Mouse (Mus musculus) neural tube, embryonic 11.5 days (tissue): ENCODE measurements around the gene Ahsg. TPM values are rescaled to one million over a fixed set of nuclear protein-coding genes. Genes with fewer than 3 reads are reported as not detected.

ENCODE experiments used
- ATAC-seq: fragments of 200-750 bp; cut with Nextera tagmentation; 2 replicates; pipeline ENCODE4 v1.8.0; 2017; ENCODE audit warnings: moderate number of reproducible peaks, mild to moderate bottlenecking, moderate TSS enrichment, moderate library complexity; ENCODE audit not compliant: insufficient read depth, low FRiP score, low TSS enrichment
- DNase-seq: peaks from one replicate; pipeline ENCODE4 v3.0.0-alpha.2; 2015; ENCODE audit warnings: low spot score
- H3K27ac ChIP-seq: fragments of 300-500 bp; sonication (generic); 2 replicates; pipeline ENCODE4 v1.5.1; 2014; ENCODE audit warnings: low read depth, mild to moderate bottlenecking, low read length
- H3K27me3 ChIP-seq: fragments of 300-500 bp; sonication (generic); 2 replicates; pipeline ENCODE4 v1.6.1; 2014; ENCODE audit warnings: mild to moderate bottlenecking, low read length, mixed read lengths; ENCODE audit not compliant: control insufficient read depth, insufficient read depth
- H3K36me3 ChIP-seq: fragments of 300-500 bp; sonication (generic); 2 replicates; pipeline ENCODE4 v1.6.1; 2014; ENCODE audit warnings: mild to moderate bottlenecking, low read length, moderate library complexity, mixed read lengths; ENCODE audit not compliant: control insufficient read depth, insufficient read depth
- H3K4me1 ChIP-seq: fragments of 300-500 bp; sonication (generic); 2 replicates; pipeline ENCODE4 v1.6.1; 2014; ENCODE audit warnings: low read length, mixed read lengths; ENCODE audit not compliant: control insufficient read depth, insufficient read depth
- H3K4me2 ChIP-seq: fragments of 300-500 bp; sonication (generic); 2 replicates; pipeline ENCODE4 v1.6.1; 2014; ENCODE audit warnings: low read depth, mild to moderate bottlenecking, moderate library complexity
- H3K4me3 ChIP-seq: fragments of 300-500 bp; sonication (generic); 2 replicates; pipeline ENCODE4 v1.5.1; 2014; ENCODE audit warnings: low read depth, low read length
- H3K9ac ChIP-seq: fragments of 300-500 bp; sonication (generic); 2 replicates; pipeline ENCODE4 v1.6.1; 2014; ENCODE audit warnings: mild to moderate bottlenecking, low read length
- H3K9me3 ChIP-seq: fragments of 300-500 bp; sonication (generic); 2 replicates; pipeline ENCODE4 v1.6.1; 2016; ENCODE audit warnings: low read length; ENCODE audit not compliant: control insufficient read depth
- WGBS: fragments of 180-500 bp; shearing (Covaris S2); extraction: QIAGEN DNeasy Blood & Tissue Kit; methylation state at CpG from one replicate; pipeline ENCODE4 v1.1.7; 2014; 5-methylcytosine and 5-hydroxymethylcytosine counted together
- polyA plus RNA-seq: library from polyadenylated mRNA; unstranded; fragments of >200 nt; fragmentation: Nextera tagmentation; extraction: Ambion mirVana; gene quantifications from 2 replicates; pipeline ENCODE4 v1.2.1, GENCODE M21; 2014

The Ahsg gene
- polyA plus RNA-seq, 1 experiment from 2014 or later, result not detected

DNA sequence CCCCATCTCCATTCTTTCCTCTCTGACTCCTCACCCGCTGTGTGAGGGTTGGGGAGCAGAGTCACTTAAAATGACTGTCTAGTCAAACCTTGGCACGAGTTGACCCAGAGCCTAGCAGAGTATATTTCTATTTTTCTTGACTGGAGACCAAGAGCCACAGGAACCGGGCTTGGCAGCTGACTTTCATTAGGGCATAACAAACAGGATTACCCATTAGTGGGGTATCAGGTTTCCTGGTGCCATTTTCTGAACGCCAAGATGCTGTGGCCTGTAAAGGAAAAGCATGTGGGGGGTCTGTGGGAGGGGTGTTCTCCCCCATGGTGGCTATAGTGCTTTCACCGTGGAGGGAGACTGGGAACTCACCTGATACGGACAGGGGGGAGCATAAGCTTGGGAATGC is 10.2 kb upstream of the Ahsg start:
- H3K9ac ChIP-seq, result no peak overlapping the region
- no peaks in the 10 kb centered on the region for H3K36me3 ChIP-seq
- DNase-seq, result no peak
- H3K4me1 ChIP-seq, result no peaks in the 10 kb centered on the region
- ATAC-seq, result no peak
- H3K9me3 ChIP-seq, result no peaks in the 10 kb centered on the region
- no peak overlapping the region for H3K27ac ChIP-seq
- H3K4me2 ChIP-seq, result no peak overlapping the region
- H3K27me3 ChIP-seq, result no peaks in the 10 kb centered on the region
- no peak overlapping the region for H3K4me3 ChIP-seq
- WGBS, result 23% methylated on average over 6 of the region's 6 CpGs

DNA sequence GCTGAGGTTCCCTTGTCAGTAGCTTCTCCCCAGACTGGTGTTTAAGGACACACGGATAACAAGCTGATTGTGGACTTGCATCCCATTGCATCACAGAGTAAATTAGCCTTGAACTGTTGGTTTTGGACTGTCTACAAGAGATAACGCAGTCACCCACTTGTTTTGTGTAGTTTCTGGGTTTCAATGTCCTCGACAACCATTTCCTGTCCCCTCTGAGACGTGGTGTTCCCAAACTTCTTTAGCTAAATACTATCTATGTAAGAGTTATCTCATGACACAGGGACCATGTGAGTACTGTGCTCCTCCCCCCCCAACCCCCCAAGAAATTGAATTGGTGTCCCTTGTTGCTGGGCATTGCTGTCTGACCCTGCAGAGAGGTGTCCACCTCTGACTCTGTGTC is 9.6 kb upstream of the Ahsg start:
- no peak for ATAC-seq

DNA sequence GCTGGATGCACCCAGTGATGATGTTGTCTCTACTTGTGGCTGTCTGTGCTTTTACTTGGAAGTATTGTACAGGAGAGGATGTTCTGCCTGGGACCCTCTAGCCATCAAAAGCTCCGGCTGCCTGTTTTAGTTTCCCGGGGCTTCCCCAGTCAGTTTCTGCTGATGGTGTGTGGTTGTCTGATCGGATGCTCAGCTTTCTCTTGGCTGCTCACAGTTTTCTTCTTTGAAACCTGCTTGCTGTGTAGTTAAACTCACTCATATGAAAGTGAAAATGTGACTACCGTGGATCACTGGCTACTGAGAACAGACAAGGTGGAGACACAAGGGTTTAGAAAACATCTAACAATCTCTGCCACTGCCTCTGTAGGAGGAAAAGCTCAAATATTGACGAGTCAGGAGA is 7.6 kb upstream of the Ahsg start:
- WGBS, result 86% methylated on average over 5 of the region's 5 CpGs
- H3K36me3 ChIP-seq, result no peaks in the 10 kb centered on the region
- H3K4me1 ChIP-seq, result no peaks in the 10 kb centered on the region
- H3K9ac ChIP-seq, result no peak overlapping the region
- no peak for DNase-seq
- no peak overlapping the region for H3K4me2 ChIP-seq
- no peaks in the 10 kb centered on the region for H3K9me3 ChIP-seq
- H3K4me3 ChIP-seq, result no peak overlapping the region
- no peak overlapping the region for H3K27ac ChIP-seq
- no peaks in the 10 kb centered on the region for H3K27me3 ChIP-seq
- no peak for ATAC-seq

More for the DNA sequence above, 9.6 kb upstream of the Ahsg start:
- Histone ChIP-seq H3K4me2 (no peak overlapping the region), H3K9ac (no peak overlapping the region), H3K36me3 (no peaks in the 10 kb centered on the region), H3K9me3 (no peaks in the 10 kb centered on the region), H3K27me3 (no peaks in the 10 kb centered on the region), H3K27ac (no peak overlapping the region), H3K4me3 (no peak overlapping the region), H3K4me1 (no peaks in the 10 kb centered on the region)
- 83% methylated on average over 4 of the region's 4 CpGs for WGBS
- DNase-seq, result no peak

DNA sequence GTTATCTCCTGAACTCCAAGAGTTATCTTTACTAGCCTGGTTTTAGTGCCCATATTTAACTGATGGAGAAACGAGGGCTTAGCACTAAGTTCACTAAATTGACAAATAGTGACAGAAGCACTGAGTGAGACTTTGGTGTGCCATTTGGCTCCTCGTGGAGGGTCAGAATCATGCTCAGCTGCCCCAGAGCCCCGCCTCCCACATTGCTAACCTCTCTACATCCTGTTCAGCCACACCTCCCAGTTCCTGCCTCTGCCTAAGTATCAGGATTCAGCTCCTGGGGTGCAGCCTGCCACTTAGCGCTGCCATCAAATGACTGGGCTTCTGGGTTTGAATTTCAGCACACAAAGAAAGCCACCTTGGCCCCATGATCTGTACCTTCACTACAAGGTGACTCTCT is 5.7 kb upstream of the Ahsg start:
- ATAC-seq, result no peak
- no peak for DNase-seq
- no peak overlapping the region for H3K9ac ChIP-seq
- no peaks in the 10 kb centered on the region for H3K9me3 ChIP-seq
- no peaks in the 10 kb centered on the region for H3K4me1 ChIP-seq
- H3K4me2 ChIP-seq, result no peak overlapping the region
- H3K27me3 ChIP-seq, result no peaks in the 10 kb centered on the region
- H3K4me3 ChIP-seq, result no peak overlapping the region
- H3K27ac ChIP-seq, result no peak overlapping the region
- no peaks in the 10 kb centered on the region for H3K36me3 ChIP-seq
- 41% methylated on average over 4 of the region's 4 CpGs for WGBS

DNA sequence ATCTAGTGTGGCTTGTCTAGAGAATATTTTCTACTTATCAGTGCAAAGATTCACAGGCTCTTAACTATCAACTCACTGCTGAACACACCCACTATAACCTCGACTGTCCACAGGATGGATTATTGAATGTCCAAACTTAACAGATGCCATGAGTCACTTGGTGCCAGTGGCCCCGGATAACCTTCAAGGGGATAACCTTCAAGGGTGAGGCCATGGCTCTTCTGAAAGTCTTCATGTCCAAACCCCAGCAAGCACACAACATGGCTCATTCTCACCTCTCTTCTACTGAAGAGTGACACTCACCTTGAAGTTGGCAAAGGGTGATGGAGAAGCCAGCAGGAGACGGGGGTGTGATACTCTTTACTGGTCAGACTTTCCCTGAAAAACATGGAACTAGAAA is 4.4 kb upstream of the Ahsg start:
- H3K9me3 ChIP-seq, result no peaks in the 10 kb centered on the region
- no peak overlapping the region for H3K9ac ChIP-seq
- no peak overlapping the region for H3K4me2 ChIP-seq
- H3K27ac ChIP-seq, result no peak overlapping the region
- ATAC-seq, result no peak
- H3K27me3 ChIP-seq, result no peaks in the 10 kb centered on the region
- DNase-seq, result no peak
- no peaks in the 10 kb centered on the region for H3K4me1 ChIP-seq
- WGBS, result 90% methylated on average over 3 of the region's 3 CpGs
- H3K36me3 ChIP-seq, result no peaks in the 10 kb centered on the region
- H3K4me3 ChIP-seq, result no peak overlapping the region

DNA sequence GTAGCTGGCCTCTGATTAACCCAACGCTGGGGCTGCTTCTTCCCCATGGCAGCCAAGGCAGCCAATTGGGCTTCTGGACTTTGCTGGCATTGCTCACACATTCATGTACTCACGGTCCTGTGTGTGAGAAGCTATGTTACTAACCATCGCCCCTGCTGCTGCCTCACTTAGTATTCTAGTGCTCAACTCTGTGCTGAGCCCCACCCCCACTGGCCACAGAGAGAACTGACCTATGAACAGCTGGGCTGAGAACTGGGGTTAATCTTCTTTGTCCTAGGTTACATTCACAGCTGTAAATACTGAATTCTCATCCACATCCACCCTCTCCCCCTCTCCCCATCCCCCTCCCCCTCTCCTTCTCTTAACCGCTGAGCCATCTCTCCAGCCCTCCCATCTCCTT is 2.2 kb upstream of the Ahsg start:
- H3K27ac ChIP-seq, result no peak overlapping the region
- whole genome bisulfite sequencing, result 73% methylated on average over 4 of the region's 4 CpGs
- H3K36me3 ChIP-seq, result no peaks in the 10 kb centered on the region
- DNase-seq (no peak), ATAC-seq (no peak)
- H3K9me3 ChIP-seq, result no peaks in the 10 kb centered on the region
- no peak overlapping the region for H3K4me3 ChIP-seq
- no peaks in the 10 kb centered on the region for H3K4me1 ChIP-seq
- H3K27me3 ChIP-seq, result no peaks in the 10 kb centered on the region
- no peak overlapping the region for H3K9ac ChIP-seq
- H3K4me2 ChIP-seq, result no peak overlapping the region

DNA sequence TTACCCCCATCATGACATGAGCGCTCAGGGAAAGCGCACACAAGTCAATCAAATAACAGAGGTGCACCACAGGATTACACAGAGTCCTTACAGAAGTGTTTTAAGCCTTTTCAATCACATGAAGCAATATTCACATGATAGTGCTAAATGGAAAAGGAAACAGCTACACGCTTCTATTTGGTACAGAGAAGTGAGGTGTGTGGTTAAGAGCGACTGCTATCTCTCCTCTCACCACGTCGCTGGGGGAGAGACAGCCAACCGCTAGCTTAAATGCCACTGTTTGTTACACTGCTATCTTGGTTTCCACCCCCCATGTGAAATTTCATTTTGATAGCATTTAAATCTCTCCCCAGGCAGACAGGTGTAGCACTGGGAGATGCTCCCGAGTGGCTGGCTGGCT is 1.4 kb upstream of the Ahsg start:
- no peak for DNase-seq
- 90% methylated on average over 8 of the region's 8 CpGs for WGBS
- Histone ChIP-seq H3K4me1 (no peaks in the 10 kb centered on the region), H3K27ac (no peak overlapping the region), H3K9ac (no peak overlapping the region), H3K4me2 (no peak overlapping the region), H3K27me3 (no peaks in the 10 kb centered on the region), H3K36me3 (no peaks in the 10 kb centered on the region), H3K9me3 (no peaks in the 10 kb centered on the region), H3K4me3 (no peak overlapping the region)
- ATAC-seq, result no peak

DNA sequence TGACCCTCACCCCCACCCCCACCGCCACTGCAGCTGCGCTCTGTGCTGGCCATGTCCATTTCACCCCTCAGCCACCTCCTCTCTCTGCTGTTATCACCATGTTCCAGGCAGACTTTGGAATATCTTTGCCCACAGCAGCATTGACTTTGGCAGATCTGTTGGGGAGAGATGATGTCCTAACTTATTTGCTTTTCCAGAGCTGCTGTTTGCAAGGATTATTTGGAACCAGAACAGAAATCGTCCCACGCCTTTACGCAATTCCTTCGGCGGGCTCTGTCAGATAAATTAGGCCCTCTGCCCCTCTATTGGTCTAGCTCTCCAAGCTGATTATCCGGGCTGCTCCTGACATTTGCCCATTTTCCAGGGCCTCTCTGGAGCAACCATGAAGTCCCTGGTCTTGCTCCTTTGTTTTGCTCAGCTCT is 667 bp downstream of the Ahsg start:
- WGBS, result 91% methylated on average over 8 of the region's 8 CpGs
- no peak overlapping the region for H3K4me2 ChIP-seq
- DNase-seq (no peak), ATAC-seq (no peak)
- no peaks in the 10 kb centered on the region for H3K36me3 ChIP-seq
- no peak overlapping the region for H3K9ac ChIP-seq
- no peaks in the 10 kb centered on the region for H3K9me3 ChIP-seq
- no peaks in the 10 kb centered on the region for H3K4me1 ChIP-seq
- no peak overlapping the region for H3K27ac ChIP-seq
- H3K27me3 ChIP-seq, result no peaks in the 10 kb centered on the region
- H3K4me3 ChIP-seq, result no peak overlapping the region

DNA sequence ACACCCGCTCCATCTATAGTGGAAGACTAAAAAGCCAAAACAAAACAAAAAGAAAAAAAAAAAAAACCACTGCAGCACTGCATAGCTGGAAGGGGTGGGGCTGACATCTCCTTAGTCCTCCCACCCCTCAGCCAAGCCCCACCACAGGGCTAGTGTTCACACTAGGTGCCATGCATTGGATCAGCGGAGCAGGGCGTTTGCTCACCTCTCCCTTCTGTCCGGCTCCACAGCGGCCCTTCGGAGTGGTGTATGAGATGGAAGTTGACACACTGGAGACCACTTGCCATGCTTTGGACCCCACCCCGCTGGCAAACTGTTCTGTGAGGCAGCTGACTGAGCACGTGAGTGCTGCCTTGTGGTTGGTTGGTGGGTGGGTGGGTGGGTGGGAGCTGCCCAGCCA is 3.0 kb downstream of the Ahsg start:
- Histone ChIP-seq H3K4me3 (no peak overlapping the region), H3K9ac (no peak overlapping the region), H3K27me3 (no peaks in the 10 kb centered on the region), H3K36me3 (no peaks in the 10 kb centered on the region), H3K4me1 (no peaks in the 10 kb centered on the region), H3K4me2 (no peak overlapping the region), H3K9me3 (no peaks in the 10 kb centered on the region), H3K27ac (no peak overlapping the region)
- DNase-seq (no peak), ATAC-seq (no peak)
- WGBS, result 73% methylated on average over 7 of the region's 8 CpGs
